Mouse (Mus musculus) liver, embryonic 14.5 days (tissue): Measurements from ENCODE around the gene Gstp3.

ENCODE experiments used
- CTCF ChIP-seq: IDR thresholded peaks from 2 replicates; pipeline ENCODE4 v1.5.1; 2016; ENCODE audit warnings: antibody characterized with exemption, low read depth, control low read depth
- EP300 ChIP-seq: IDR thresholded peaks from 2 replicates; pipeline ENCODE4 v1.6.1; 2016; ENCODE audit warnings: antibody characterized with exemption, low read depth

DNA sequence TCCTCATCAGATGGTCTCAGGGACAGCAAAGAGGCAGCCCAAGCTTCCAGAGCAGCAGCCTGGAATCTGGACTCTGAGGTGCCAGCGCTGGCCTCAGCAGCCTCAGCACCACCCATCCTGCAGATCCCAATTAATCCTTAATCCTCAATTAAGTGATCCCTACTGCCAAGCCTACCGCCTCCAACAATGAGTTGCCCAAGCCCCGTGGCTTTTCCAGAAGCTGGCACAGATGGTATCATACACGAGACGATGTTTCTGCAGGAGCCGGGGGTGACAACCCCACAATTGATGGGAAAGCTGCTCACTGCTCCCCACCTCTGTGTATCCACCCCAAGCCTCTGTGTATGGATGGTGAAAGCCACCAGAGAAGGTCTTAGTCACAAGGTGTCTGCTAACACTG, 29.8 kb upstream of the Gstp3 start:
- no peak for TF ChIP-seq CTCF
- TF ChIP-seq EP300, result no peak
